Mouse (Mus musculus) small intestine, adult 2 months (tissue): Measurements from ENCODE around the gene Rufy4.

Experiments used
- CTCF ChIP-seq: fragments of 200-500 bp; IDR thresholded peaks from 2 replicates; pipeline ENCODE4 v1.5.1; 2012; ENCODE audit warnings: low read depth, mild to moderate bottlenecking, control low read depth, inconsistent platforms, low read length, moderate library complexity, mixed read lengths; ENCODE audit not compliant: insufficient replicate concordance, insufficient read length; ENCODE audit errors: extremely low read depth
- POLR2A ChIP-seq: fragments of 200-500 bp; IDR thresholded peaks from 2 replicates; pipeline ENCODE4 v1.6.1; 2012; ENCODE audit warnings: low read depth, mild to moderate bottlenecking, control low read depth, inconsistent platforms, low read length, moderate library complexity

GRCm38 (mm10) chr1:74105660-74106059 is 19.7 kb upstream of the Rufy4 start:
- TF ChIP-seq POLR2A (no peak), CTCF (no peak)
